Mouse (Mus musculus): Measurements from ENCODE around the gene Palm3.

GRCm38 (mm10) chr8:83989243-83989642 lies 32.0 kb upstream of the Palm3 start:
- TF ChIP-seq CTCF (conservative IDR thresholded peaks at IDR 0.05; ENCODE audit: insufficient read depth, insufficient read length, low read depth, low read length) (no peak), POLR2A (IDR thresholded peaks at IDR 0.05; ENCODE audit: low read depth, low read length) (no peak)

Measured in kidney, adult 2 months (tissue).